Mouse (Mus musculus): ENCODE results near the gene Lrrc15. TPM values are rescaled to one million over a fixed set of nuclear protein-coding genes. Genes with fewer than 3 reads are reported as not detected.

Lrrc15 gene
- total RNA-seq (2015) (not detected in 2 replicates), total RNA-seq (2017) (not detected in 2 replicates)

DNA sequence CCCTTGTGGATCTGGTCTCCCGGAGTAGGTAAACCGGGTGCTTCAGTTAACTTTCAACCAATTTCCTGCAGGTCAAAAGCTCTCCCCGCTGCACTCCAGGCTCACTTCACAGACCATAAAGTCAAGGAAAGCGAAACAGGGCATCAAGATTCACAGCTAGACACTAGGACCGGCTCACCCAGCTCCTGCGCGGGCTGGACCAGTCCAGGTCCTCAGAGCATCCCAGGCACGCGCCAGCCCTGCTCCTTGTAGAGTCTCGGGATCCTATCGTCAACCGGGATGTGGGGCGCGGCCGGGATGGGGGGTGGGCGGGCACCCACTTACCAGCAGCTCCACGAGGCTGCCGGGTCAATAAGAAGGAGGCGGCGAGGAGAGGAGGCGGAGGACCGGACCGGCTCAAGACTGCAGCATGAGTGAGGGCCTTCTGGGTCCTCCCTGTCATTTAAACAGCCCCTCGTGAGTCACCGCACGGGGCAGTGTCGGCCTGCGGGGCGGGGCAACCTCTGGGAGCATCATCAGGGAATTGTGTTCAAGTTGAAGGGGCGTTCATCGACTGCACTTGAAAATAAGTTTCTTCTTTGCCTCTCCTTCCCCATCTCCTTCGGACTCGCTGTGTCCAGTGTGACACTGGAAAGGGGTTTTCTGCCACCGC is at the start of gene Lrrc15:
Lrrc15 (minus strand) TSS at position 413 of the 652 bp plus-strand sequence.
- no peak for ATAC-seq (ENCODE audit: poor library complexity, severe bottlenecking)

DNA sequence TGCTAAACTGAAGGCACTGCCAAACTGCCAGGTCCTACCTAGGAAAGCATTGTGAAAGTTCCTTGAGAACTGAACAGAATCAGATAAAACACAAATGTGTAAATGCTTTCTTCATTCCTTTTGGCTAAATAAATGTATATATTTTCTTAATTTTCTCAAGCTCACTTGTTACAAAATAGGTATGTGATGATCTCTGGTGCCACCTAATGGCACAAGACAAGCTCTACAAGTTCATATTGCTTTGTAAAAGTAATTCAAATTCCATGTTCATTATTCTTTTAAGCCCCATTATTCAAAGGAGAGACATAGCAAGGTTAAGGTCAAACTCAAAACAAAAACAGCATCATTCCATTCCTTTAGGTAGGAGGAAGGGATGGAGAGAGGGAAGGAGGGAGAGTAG is 31.2 kb upstream of the Lrrc15 start:
- no peak for ATAC-seq (ENCODE audit: poor library complexity, severe bottlenecking)

DNA sequence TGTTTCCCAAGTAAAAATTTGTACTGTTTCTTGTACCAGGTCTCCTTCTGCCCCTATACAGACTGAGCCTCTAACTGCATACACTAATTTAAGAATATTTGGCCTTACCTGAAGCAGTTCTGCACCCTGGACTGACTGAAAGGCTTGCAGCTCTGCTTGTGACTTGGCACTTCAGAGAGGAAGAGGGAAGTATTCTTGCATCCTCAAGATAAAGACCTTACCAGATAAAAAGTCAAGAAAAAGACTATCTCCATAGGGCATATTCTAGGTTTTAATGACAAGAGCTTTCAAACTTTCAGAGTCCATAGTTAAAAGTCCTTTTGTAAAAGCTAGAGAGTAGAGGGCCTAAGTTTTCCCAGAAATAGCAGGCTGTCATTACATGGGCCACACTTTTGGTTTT is 27.6 kb upstream of the Lrrc15 start, which contains the start of gene Gp5:
Gp5 (minus strand) TSS at position 133 of the 400 bp plus-strand sequence.
- ATAC-seq (ENCODE audit: poor library complexity, severe bottlenecking): no peak

DNA sequence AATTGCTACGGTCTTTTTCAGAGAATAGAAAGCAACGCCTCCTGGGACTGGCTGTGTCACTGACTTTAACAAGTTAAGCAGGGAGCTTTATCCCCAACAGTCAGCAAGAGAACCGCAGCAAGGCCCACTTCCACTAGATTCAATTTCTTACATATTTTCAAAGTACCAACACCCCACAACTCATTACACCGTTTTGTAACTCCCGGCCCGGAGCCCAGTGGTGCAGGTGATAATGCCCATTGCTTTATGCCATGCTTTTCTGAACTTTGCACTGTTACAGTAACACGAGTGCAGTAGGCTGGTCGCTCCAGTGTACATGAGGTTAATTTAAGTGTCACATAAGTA is 27.1 kb upstream of the Lrrc15 start:
- no peak for ATAC-seq (ENCODE audit: poor library complexity, severe bottlenecking)

DNA sequence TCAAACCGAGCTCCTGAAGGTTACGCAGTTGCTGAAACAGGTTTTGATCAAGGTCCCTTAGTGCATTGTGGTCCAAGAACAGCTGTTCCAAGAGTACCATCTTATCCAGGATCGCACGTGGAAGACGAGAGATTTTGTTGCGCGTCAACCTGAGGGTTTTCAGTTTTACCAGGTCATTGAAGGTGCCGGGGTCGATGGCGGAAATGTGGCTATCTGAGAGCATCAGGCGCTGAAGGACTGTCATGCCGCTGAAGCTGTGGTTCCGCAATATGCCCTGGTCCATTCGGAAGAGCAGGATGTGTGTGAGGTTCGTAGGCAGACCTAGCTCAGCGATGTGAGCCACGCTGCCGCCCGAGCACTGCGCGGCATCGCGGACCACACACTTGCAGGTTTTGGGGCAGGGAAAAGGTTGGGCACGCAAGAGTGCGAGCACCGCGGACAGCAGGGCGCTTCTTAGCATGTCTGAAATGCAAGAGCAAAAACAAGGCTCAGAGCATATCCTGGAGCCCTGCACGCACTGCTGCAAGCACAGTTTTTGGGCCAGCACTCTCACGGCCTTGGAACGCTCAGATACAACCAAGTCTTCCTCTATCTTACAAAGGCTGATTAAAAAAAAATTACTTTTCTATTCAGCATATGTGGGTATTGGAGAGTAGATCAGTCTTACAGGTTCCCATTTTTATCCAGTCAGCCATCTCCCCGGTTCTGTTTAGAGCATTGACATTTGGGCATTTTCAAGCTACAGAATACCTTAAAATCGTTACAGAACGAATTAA is 26.5 kb upstream of the Lrrc15 start:
- ATAC-seq (ENCODE audit: poor library complexity, severe bottlenecking): peak; percentile 60

DNA sequence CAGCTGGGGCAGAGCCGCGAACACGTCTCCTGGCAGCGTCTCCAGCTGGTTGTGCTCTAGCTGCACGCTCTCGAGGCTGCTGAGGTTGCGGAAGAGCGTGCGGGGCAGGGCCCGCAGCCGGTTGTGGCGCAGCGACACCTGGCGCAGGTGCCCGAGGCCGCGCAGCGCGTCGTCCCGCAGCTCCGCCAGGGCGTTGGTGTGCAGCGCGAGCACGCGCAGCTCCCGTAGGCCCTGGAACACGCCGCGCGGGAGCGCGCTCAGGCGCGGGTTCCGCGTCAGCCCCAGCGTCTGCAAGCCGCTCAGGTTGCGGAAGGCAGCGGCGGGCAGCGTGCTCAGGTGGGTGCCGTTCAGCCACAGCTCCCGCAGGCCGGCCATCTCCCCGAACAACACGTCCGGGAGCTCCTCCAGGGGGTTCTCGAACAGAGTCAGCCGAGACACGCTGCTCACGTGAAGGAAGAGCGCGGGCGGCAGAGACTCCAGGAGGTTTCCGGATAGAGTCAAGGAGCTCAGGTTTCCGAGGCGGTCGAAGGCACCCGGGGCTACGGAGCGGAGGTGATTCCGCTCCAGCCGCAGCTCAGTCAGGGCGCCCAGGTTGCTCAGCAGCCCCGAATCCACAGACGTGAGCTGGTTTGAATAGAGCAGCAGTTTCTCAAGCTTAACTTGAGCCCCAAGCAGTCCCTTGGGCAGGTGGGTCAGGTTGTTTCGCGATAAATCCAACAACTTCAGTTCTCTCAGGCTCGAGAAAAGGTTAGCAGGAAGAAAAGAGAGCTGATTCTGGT is 25.7 kb upstream of the Lrrc15 start:
- peak; percentile 58 for ATAC-seq (ENCODE audit: poor library complexity, severe bottlenecking)

DNA sequence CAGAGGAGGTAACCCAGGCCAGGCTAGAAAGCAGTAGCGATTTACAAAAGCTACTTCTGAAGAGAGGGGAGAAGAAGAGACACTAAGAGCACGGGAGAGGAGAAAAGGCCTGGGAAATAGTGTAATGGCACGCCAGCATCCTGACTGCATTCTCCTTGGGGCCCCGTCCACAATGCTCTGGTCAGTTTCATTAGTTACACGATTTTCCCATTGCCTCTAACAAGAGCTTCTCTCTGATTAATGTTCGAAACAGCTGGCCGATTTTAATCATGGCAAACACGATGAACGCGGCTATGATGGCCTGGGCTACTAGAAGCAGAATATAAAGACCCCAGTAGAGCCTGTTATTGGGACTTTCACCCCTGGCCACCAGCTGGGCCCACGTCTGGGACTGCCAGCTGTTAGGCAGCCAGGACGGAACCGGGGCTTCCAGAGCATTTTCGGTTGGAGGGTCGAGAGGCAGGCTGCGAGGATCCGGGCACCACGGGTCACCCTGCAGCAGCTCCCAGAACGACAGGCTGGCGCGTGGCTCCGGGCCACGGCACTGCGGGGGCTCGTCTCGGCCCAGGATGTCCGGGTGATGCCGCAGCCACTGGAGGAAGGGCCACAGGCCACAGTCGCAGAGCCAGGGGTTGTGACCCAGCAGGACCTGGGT is 25.0 kb upstream of the Lrrc15 start:
- ATAC-seq (ENCODE audit: poor library complexity, severe bottlenecking): no peak

DNA sequence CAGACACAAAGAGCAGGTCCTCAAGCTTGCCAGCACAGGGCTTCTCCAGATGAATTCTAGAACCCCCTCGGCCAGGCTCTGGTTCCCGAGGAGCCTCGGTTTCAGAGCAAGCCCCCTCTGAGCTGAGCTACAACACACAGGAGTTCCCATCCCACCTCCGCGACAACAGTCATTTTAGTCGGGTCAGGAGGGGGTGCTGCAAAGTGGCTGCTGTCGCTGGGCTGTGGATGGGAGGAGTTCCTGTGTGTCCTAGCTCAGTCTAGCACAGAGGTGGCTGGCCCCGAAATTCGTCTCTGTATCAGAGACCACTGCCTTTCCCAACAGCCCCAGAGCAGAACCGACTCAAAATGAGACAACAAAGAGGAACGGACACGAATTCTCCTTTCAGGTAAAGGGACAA is 24.2 kb upstream of the Lrrc15 start:
- ATAC-seq (ENCODE audit: poor library complexity, severe bottlenecking): no peak

DNA sequence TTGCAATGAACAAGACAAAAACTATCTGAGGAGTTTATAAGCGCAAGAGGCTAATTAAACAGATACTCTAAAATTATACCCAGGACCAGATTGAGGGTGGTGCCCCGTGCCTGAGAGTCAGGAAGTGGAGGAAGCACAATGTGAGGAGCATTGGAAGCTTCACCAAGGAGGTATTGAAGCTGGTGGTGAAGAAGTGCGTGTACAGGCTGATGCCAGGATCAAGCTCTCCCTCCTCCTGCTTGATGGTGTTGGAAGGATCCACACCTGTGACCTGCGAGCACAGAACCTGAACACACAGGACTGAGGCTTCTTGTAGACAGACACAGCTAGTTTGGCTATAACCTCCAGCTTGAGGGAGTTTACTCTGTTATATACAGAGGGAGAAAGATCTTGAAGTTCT is 23.0 kb upstream of the Lrrc15 start:
- no peak for ATAC-seq (ENCODE audit: poor library complexity, severe bottlenecking)

DNA sequence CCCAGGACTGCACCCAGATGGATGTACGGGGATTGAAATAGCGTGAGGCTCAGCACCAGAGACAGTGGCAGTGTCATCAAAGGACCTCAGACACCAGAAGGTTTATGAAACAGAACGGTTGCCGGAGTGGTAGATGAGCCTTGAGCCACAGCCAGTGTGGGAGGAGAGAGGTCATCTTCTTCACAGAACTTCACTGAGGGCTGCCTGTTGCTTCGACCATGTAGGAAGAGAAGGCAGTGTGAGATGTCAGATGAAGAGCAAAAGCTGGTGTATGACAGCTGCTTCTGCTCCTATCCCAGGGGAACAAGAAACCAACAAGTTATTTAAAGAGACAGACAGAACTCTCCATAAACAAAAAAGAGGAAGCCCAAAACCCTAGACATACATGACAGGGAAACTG is 21.2 kb upstream of the Lrrc15 start:
- ATAC-seq (ENCODE audit: poor library complexity, severe bottlenecking): no peak

DNA sequence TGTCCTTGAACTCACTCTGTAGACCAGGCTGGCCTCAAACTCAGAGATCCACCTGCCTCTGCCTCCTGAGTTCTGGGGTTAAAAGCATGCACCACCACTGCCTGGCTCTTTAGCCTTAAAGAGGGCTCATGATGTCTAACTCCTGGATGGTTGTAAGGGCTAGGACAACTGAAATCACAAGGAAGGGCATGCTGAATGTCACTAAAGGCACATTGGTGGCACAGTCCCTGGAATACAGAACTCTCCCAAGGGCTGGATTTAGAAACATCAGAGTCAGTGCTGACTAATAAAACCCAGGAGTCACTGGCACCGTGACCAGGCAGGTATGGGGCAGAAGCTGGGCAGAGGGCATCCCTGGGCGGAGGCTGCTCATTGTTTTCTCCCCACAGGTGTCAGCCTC is 20.4 kb upstream of the Lrrc15 start:
- ATAC-seq (ENCODE audit: poor library complexity, severe bottlenecking): no peak

DNA sequence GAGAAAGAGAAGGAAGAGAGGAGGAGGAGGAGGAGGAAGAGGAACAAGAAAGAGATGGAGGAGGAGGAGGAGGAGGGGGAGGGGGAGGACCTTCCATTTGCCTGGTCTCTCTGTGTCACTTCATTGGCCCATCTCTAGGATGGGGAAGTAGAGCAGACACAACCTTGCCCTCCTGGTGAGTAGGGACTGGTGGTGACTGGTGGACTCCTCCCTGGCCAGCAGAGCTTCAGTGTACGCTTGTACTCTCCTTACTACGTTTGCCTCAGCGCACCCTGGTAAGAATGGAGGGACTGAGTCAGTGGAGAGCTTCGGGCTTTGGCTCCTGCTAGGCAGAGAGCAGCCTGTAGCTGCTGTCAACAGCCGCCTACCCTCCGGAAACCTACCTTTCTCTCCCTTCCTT is 19.6 kb upstream of the Lrrc15 start:
- no peak for ATAC-seq (ENCODE audit: poor library complexity, severe bottlenecking)

DNA sequence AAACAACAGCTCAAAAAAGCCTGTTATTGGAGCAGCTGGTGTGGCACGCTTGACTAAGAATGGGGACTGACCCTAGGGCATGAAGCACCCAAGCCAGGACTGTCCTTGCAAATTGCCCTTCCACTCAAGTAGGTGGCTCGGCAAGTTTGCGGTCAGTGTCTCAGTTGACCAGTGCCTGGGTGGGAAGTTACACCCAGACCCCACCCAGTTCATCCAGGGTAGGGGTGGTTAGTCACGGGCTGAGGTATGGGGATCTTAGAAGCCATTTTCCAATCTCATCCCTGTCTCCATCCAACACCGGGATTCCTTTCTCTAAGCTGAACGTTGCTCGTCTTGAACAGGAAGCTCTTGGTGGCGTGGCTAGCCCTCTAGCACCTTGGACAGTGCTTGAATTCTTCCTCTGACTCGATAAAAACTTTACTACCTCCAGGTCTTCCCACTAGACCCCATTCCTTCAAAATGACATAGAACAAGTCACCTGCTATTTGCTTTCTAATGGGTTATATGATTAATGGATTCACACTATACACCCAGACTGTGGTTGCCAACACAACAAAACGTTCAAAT is 16.7 kb upstream of the Lrrc15 start:
- ATAC-seq (ENCODE audit: poor library complexity, severe bottlenecking): no peak

DNA sequence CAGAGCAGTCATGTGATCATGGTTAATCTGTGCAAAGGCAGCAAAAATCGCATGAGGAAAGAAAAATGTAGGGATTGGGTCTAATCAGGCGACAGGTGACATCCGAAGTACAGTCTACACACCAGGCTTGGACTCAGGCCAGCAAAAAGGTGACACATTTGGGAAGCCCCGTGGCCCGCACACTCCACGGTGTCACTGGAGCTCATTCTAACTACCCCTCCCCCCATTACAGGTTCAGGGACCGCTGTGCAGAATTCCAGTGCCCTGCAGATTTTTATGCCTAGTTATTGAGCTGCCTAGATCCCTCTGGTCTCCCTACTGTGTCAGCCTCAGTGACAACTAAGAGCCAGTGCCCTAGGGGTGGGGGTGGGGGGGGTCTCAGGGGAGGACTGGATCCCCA is 14.4 kb upstream of the Lrrc15 start:
- ATAC-seq (ENCODE audit: poor library complexity, severe bottlenecking): no peak

DNA sequence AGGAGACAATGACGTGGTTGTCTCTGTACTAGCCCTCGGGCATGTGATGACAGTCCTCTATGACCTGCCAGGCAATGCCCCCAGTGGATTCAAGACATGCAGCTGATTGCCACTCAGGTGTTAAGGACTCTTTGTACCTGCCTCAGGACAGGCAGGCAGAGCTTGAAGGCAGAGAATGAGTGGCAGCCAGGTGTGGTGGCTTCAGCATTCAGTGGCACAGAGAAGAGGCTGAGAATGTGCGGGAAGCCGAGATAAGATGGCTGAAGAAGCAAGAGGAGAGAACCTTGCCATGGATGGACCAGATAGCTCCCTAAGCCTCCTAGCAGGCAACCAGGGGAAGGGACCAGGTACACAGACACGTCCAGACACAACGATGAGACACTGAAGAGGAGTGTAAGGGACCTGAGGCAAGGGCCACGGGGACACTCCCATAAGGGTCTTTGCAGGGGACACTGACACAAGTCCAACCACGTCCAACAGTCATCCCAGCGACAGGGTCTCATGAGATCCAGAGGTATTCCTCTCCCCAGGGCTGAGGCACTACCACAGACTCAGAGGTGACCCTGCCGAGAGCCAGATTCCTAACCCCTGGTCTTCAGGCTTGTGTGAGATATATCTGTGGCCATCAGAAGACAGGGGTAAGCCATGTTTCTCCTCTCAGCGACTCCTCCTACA is 13.7 kb upstream of the Lrrc15 start:
- ATAC-seq (ENCODE audit: poor library complexity, severe bottlenecking): no peak

DNA sequence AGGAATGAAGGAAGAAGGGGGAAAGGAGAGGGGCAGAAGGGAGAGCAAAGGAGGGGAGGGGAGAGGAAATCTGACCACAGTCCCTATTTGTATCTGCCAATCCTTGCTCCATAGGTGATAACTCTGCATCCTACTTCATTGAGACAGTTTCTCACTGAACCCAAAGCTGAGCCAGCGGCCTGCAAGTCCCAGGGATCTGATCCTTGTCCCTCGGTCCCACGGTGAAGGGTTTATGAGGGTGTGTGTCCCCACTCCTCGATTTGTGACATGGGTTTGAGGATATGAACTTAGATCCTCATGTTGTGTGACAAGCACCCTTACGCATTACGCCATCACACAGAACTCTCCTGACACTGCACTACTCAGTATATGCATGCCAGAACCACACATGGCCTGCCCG is 12.1 kb upstream of the Lrrc15 start:
- ATAC-seq (ENCODE audit: poor library complexity, severe bottlenecking): no peak

DNA sequence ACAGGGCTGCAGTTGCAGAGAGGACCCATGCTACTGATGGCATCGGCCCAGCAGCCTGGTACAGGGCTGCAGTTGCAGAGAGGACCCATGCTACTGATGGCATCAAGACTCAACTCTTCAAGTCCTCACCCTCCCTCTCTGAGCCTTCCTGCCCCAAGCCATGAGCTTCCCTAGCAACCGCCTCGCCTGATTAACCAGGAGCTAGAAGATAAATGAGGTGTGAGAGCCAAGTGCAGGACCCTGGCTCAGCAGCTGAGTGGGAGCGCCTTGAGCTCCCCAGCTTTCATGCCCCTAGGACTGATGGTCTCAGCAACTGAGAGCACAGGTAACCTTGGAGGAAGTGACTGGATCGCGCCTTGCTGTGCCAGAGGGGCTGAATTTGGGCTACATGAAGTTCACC is 7.4 kb upstream of the Lrrc15 start:
- no peak for ATAC-seq (ENCODE audit: poor library complexity, severe bottlenecking)

DNA sequence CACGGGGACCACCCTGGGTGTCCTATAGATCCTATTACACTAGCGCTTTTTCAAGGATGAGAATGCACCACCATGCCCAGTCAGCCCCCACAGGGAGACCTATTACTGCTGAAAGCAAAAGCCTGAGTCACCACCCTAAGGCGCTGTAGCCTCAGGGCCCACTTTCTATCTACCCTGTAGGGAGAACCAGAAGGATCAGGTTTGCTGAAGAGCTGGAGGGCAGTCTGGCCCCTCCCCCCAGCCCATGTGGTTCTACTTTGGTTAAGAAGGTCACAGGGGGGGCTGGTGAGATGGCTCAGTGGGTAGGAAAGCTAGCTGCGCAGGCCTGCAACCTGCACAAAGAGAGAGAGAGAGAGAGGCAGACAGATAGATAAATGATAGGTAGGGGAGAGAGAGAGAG is 2.6 kb upstream of the Lrrc15 start:
- no peak for ATAC-seq (ENCODE audit: poor library complexity, severe bottlenecking)

DNA sequence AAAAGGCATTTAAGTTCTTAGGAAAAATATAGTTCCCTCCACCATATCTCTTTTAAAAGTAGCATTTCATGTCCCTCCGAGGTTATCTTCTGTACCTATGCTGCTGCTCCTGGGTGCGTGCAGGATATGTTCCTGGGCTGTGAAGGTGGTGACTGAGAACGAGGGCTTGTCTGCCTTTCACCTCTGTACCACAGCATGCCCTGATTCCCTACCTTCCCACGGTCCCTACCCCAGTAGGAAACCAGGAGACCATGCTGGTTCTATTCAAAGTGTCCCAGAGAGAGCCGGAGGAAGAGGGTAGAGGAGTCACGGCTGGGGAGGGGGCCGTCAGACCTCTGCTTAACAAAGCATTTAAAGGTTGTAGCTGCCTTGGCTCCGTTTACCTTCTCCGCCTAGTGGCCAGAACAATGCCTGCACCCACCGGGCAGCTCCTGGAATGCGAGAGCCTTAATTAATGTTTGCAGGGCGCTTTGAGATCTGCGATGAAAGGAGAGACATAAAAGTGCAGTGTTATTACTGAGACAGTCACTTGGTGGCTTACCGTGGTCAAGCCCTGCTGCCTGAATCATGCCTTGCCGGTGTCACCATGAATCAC is 784 bp upstream of the Lrrc15 start:
- ATAC-seq (ENCODE audit: poor library complexity, severe bottlenecking): peak; percentile 38; the same call in 1 of the 2 replicates

DNA sequence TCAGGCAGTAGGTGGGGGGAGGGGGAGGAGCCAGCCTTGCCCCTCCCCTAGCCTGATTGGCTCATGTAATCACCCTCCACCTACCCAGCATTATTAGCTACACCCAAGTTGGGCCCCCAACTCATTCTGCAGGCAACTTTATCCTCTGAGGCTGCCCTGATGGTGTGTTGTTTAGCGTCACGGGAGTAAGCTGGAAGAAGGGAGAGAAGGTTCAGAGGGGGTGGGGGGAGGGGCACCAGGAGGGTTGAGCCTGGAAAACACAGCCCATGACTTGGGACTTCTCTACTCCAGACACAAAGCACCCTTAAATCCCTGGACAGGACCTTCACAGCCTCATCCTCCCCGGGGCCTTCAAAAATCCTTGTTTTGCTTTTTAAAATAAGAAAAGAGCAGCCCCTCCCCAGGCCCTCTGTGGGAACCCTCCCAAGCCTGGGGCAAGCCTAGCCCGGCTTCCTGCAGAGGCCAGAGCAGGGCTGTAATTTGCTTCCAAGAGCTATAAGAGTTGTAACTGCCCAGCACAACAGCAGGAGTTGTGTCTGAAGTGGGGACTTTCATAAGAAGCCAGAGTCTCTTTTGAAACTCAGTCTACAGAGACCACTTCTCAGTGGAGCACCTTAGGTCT is 2.3 kb downstream of the Lrrc15 start:
- ATAC-seq (ENCODE audit: poor library complexity, severe bottlenecking): no peak

Data from megakaryocyte, adult 5-6 weeks (primary cell).